Mouse (Mus musculus) spleen, adult 2 months (tissue): ENCODE results near the gene Gm20489. TPM values are rescaled to one million over a fixed set of nuclear protein-coding genes. Genes with fewer than 3 reads are reported as not detected.
A peak's percentile ranks its signal among the peaks of the same experiment; 100 is the strongest.

ENCODE experiments used
- DNase-seq, 2 experiments: peaks; one replicate each; pipeline versions ENCODE4 v3.0.0 to v3.0.0-alpha.2; 2012 to 2021; ENCODE audit warnings: low spot score in 2 of 2, low read depth in 1 of 2
- H3K27ac ChIP-seq: fragments of 200-500 bp; 2 replicates; pipeline ENCODE4 v1.5.1; 2012; ENCODE audit warnings: low read length, inconsistent platforms; ENCODE audit not compliant: insufficient read depth
- H3K27me3 ChIP-seq: fragments of 200-500 bp; 2 replicates; pipeline ENCODE4 v1.6.1; 2012; ENCODE audit warnings: mild to moderate bottlenecking, moderate library complexity, low read length, inconsistent platforms; ENCODE audit not compliant: control insufficient read depth, insufficient read depth
- H3K36me3 ChIP-seq: fragments of 200-500 bp; 2 replicates; pipeline ENCODE4 v1.6.1; 2012; ENCODE audit warnings: mild to moderate bottlenecking, low read length, inconsistent platforms; ENCODE audit not compliant: control insufficient read depth, insufficient read depth
- H3K4me1 ChIP-seq: fragments of 200-500 bp; 2 replicates; pipeline ENCODE4 v1.6.1; 2011; ENCODE audit warnings: inconsistent platforms; ENCODE audit not compliant: control insufficient read depth, insufficient read depth, insufficient read length
- H3K4me3 ChIP-seq: fragments of 200-500 bp; 2 replicates; pipeline ENCODE4 v1.5.1; 2011; ENCODE audit warnings: mild to moderate bottlenecking, inconsistent platforms; ENCODE audit not compliant: insufficient read depth, insufficient read length; ENCODE audit errors: extremely low read depth
- CTCF ChIP-seq: fragments of 200-500 bp; IDR thresholded peaks from 2 replicates; pipeline ENCODE4 v1.5.1; 2011; ENCODE audit warnings: mild to moderate bottlenecking, inconsistent platforms; ENCODE audit not compliant: insufficient read depth, insufficient read length, insufficient replicate concordance; ENCODE audit errors: extremely low read depth
- POLR2A ChIP-seq: fragments of 200-500 bp; IDR thresholded peaks from 2 replicates; pipeline ENCODE4 v1.6.1; 2011; ENCODE audit warnings: low read depth, low read length, inconsistent platforms
- WGBS: fragments of 180-500 bp; shearing (Covaris S2); methylation state at CpG from one replicate; pipeline ENCODE4 v1.1.7; 2018; 5-methylcytosine and 5-hydroxymethylcytosine counted together
- polyA plus RNA-seq: library from polyadenylated mRNA; depleted of rRNA; stranded (reverse); fragments of >200 nt; gene quantifications from 2 replicates; pipeline ENCODE4 v1.2.3, GENCODE M21; 2012

Gene Gm20489
- polyA plus RNA-seq, 1 experiment: not detected

DNA sequence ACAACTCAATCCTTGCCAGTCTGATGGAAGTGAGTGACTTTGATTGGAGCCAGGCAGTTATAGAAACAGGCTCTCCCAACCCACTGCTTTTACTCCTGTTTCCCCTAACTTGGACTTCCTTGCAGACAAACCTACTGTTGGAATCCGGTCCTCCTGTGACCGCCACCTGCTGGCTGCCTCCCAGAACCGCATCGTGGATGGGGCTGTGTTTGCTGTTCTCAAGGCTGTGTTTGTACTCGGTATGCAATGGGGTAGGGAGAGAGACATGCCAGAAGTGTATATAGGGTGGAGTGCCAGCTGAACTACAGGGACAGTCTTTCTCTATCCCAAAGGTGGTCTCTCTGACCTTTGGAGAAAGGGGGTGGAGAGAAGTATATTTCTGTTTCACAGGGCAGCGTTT lies 16.7 kb upstream of the Gm20489 start:
- DNase-seq: peak; percentile 11 to 56

DNA sequence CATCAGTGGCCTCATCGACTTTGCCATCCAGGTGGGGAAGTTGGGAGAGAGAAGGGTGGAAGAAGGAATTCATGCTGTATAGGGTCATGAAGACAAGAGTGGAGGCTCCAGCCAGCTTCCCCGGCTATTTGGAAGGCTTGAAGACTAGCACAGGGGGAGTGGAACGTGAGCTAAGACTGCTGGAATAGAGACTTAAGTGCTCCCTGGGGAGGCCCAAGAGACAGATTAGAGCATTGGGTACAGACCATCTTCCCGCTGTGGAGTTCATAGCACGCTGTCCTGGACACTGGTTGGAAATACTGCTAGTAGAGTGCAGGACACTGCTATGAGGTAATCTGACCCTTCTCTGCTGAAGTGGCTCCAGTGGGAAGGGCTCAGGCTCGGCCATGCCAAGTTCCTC lies 14.0 kb upstream of the Gm20489 start:
- no peaks in the 10 kb centered on the region for H3K27me3 ChIP-seq
- TF ChIP-seq CTCF (no peak), POLR2A (no peak)
- DNase-seq: no peak
- no peaks in the 10 kb centered on the region for H3K4me1 ChIP-seq
- H3K4me3 ChIP-seq: no peak overlapping the region
- 87% methylated on average over 6 of the region's 6 CpGs for WGBS
- H3K36me3 ChIP-seq: peaks cover 31% of the 10 kb centered on the region
- H3K27ac ChIP-seq: no peak overlapping the region

More for the DNA sequence above, 16.7 kb upstream of the Gm20489 start:
- WGBS: 29% methylated on average over 6 of the region's 6 CpGs
- Histone ChIP-seq H3K36me3 (peaks cover 32% of the 10 kb centered on the region), H3K4me1 (no peaks in the 10 kb centered on the region), H3K27me3 (no peaks in the 10 kb centered on the region), H3K4me3 (no peak overlapping the region), H3K27ac (no peak overlapping the region)
- TF ChIP-seq CTCF: peak; percentile 74; the same call in 1 of the 2 replicates
- TF ChIP-seq POLR2A: no peak

DNA sequence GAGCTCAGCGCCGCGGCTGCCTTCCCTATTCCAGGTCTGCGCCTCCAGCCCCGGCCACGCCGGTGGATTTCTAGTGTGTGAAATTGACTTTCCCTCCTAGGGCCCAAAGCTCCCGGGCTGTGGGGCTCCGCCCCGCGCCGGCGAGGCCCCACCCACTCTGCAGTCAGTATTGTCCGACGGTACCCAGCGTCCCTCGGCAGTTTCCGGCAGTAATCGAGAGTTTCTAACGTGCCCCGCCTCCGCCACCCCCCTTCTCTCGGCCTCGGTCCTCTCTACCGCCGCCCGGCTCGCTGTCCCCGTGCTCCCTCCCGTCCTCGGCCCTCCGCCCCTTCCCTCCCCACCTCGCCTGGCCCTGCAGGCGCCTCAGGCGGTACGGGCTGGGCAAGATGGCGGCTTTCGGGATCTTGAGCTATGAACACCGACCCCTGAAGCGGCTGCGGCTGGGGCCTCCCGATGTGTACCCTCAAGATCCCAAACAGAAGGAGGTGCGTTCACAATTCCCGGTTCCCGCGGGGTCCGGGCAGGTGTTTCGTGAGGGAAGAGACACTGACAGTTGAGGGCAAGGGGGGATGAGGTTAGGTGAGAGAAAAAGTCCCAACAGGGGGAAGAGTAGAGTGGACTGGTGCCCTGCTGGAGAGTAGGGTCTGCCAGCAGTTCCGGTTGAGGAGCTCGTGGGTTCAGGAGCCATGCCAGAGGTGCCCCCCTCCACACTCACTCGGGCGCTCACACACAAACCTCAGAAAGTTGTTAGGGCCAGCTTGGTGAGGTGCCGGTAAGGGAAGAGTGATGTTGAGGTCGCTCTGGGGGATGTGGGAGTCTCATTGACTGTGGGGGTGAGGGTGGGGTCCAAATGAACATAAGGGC lies 5.3 kb upstream of the Gm20489 start, which contains the start of gene Med12:
Gene Med12 (plus strand): TSS at position 156 of the 864 bp plus-strand sequence.
- 26% methylated on average over 53 of the region's 54 CpGs for WGBS
- DNase-seq: peak; percentile 80 to 92
- TF ChIP-seq CTCF: no peak
- TF ChIP-seq POLR2A: peak; percentile 38

DNA sequence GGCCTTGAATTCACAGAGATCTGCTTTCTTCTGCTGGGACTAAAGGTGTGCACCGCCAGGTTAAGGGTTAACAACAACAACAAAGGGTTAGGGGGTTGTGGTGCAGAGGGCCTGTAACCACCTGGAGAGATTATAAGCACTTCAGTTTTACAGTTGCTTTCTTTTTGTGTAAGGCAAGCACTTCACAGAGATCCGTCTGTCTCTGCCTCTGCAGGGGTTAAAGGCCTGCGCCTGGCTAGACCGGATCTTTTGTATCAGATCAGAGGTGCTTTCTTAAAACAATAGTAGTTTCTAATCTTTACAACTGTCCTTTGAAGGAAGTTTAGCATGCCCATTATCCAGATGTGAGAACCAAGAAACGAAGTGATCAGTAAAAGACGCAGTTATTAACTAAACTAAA lies 4.6 kb upstream of the Gm20489 start:
- H3K4me3 ChIP-seq: peak overlapping the region; percentile 60; the same call in 1 of the 2 replicates
- peaks cover 2% of the 10 kb centered on the region; the same call in 1 of the 2 replicates for H3K4me1 ChIP-seq
- 53% methylated on average over 6 of the region's 6 CpGs for WGBS

More for the DNA sequence above, 5.3 kb upstream of the Gm20489 start, which contains the start of gene Med12:
- Histone ChIP-seq H3K4me3 (peak within 1 kb of the TSS; percentile 75), H3K27me3 (no peaks in the 10 kb centered on the region), H3K36me3 (peaks cover 7% of the 10 kb centered on the region; the same call in 1 of the 2 replicates), H3K4me1 (no peaks in the 10 kb centered on the region; the same call in 1 of the 2 replicates), H3K27ac (peak within 1 kb of the TSS; percentile 89)

DNA sequence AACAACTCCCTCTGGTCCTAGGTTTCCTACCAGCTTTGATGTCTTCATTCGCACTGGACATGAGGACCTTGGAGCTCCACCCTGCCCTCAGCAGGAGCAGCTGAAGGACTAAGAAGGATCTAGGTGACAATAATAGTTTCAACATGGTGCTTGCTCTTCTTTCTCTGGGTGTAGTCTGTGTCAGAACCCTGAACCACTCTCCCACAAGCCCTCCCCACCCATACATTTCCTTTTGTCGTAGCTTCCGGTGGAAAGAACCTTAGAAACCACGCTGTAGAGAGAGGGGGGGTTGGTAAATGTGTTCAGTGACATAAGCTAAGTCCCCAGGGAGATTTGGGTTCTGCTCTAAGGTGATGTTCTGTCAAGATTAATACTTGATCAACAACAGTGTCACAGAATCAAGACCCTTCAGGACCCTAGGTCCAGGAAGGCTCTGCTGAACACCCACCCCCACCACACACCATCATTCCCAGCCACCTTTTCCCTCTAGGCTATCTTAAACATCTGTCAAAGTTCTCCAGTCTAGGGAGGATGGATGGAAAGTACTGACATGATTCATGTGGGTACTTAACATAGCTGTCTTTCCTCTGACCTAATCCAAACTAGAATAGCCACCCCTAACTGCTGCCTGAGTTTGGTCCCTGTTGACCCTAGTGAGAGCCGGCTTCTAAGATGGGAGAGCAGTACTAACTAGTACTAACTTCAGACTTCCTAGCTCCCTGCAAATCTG lies 633 bp downstream of the Gm20489 start, which contains the start of gene Il2rg:
Gene Il2rg (minus strand): TSS at position 231 of the 730 bp plus-strand sequence.
- DNase-seq: peak; percentile 58 to 91
- peaks cover 13% of the 10 kb centered on the region; the same call in 1 of the 2 replicates for H3K36me3 ChIP-seq
- H3K27ac ChIP-seq: peak within 1 kb of the TSS; percentile 98
- 26% methylated on average over 5 of the region's 5 CpGs for WGBS
- TF ChIP-seq POLR2A (peak; percentile 78), CTCF (no peak)
- peak within 1 kb of the TSS; percentile 65 for H3K4me3 ChIP-seq
- peaks cover 6% of the 10 kb centered on the region; the same call in 1 of the 2 replicates for H3K4me1 ChIP-seq
- H3K27me3 ChIP-seq: no peaks in the 10 kb centered on the region

More for the DNA sequence above, 4.6 kb upstream of the Gm20489 start:
- no peak for DNase-seq
- Histone ChIP-seq H3K27me3 (no peaks in the 10 kb centered on the region), H3K36me3 (peaks cover 6% of the 10 kb centered on the region; the same call in 1 of the 2 replicates), H3K27ac (peak overlapping the region; percentile 89)
- TF ChIP-seq CTCF (no peak), POLR2A (no peak)

DNA sequence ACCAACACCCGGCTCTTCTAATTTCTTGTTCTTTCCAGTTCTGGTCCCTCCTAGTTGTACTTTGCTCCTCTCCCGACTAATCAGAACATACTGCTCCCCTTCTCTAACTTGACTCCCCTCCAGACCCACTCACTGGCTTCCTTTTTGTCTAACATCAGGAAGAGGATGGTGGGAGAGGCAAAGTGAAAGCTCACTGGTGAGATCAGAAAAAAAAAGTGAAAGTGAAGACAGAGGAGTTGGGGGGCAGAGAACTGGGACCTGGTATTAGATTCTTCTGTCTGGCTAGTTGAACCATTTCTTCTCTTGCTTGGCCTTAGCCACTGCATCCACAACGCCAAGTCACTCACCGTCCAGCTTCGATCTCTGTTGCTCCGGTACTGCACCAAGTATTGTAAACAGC lies 2.2 kb downstream of the Gm20489 start:
- TF ChIP-seq POLR2A (no peak), CTCF (no peak)
- H3K27me3 ChIP-seq: no peaks in the 10 kb centered on the region
- peak overlapping the region; percentile 65 for H3K4me3 ChIP-seq
- DNase-seq: no peak
- peak overlapping the region; percentile 90 for H3K27ac ChIP-seq
- WGBS: 59% methylated on average over 6 of the region's 6 CpGs
- H3K36me3 ChIP-seq: peaks cover 16% of the 10 kb centered on the region
- peaks cover 6% of the 10 kb centered on the region; the same call in 1 of the 2 replicates for H3K4me1 ChIP-seq
